Mouse (Mus musculus) lung, adult 2 months (tissue): ENCODE measurements around the gene Pbp2. TPM values are rescaled to one million over a fixed set of nuclear protein-coding genes. Genes with fewer than 3 reads are reported as not detected.

ENCODE experiments used
- DNase-seq: peaks from one replicate; pipeline ENCODE4 v3.0.0; 2022
- H3K4me1 ChIP-seq: fragments of 200-500 bp; 2 replicates; pipeline ENCODE4 v1.6.1; 2011; ENCODE audit warnings: low read length; ENCODE audit not compliant: control insufficient read depth, insufficient read depth
- H3K4me3 ChIP-seq: fragments of 200-500 bp; replicated peaks from 2 replicates; pipeline ENCODE3; 2011; ENCODE audit warnings: low read depth, mild to moderate bottlenecking, control low read depth, low read length; ENCODE audit errors: extremely low read depth
- CTCF ChIP-seq: fragments of 200-500 bp; IDR thresholded peaks from 2 replicates; pipeline ENCODE4 v1.5.1; 2011; ENCODE audit warnings: mild to moderate bottlenecking, low read length, control low read depth; ENCODE audit not compliant: insufficient read depth
- POLR2A ChIP-seq: fragments of 200-500 bp; IDR thresholded peaks from 2 replicates; pipeline ENCODE4 v1.6.1; 2011; ENCODE audit warnings: low read depth, mild to moderate bottlenecking, control low read depth, low read length, borderline replicate concordance; ENCODE audit errors: extremely low read depth
- WGBS: fragments of 180-500 bp; shearing (Covaris S2); methylation state at CpG from one replicate; pipeline ENCODE4 v1.1.7; 2018; 5-methylcytosine and 5-hydroxymethylcytosine counted together
- polyA plus RNA-seq: library from polyadenylated mRNA; depleted of rRNA; stranded (reverse); fragments of >200 nt; gene quantifications from 2 replicates; pipeline ENCODE4 v1.2.3, GENCODE M21; 2012

Gene Pbp2
- polyA plus RNA-seq, 1 experiment: not detected

DNA sequence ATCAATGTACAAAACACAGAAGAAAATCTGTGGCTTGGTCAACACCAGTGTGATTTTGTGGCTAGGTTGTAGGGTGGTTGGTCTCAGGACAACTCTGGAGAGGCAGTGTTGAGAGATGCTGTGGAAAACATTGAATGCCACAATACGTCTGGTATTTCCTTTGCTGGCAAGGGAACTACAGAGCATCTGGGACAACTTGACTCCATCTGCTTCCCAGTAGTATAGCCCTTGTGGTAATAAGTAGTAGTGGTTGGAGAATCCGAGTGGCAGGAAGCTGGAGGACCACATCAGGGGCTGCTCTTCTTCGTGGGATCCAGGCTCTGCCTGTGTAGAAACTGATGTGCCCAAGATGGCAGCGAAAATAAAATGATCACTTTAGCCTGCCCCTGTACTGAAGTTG is 21.7 kb upstream of the Pbp2 start:
- no peak for DNase-seq
- Histone ChIP-seq H3K4me1 (no peaks in the 10 kb centered on the region), H3K4me3 (no peak overlapping the region)
- WGBS: 75% methylated on average over 4 of the region's 4 CpGs
- no peak for TF ChIP-seq POLR2A
- TF ChIP-seq CTCF: no peak

DNA sequence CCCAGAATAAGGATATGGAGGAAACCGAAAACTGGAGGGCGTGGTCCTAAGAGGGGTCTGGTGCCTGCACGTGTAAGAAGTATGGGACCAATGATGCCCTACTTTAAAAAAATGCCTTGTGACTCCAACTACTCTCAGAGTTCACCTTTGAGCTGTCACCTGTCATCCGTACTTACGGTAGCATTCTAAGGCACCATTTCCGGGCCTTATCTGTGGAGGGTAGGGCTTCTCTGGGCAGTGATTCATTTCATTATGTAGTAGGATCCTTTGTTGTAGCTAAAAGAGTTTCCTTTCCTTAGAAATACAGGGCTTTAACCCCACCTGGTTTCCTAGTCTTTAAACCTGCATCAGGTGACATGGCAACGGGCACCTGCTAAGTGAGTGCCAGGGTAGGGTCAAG is 16.6 kb upstream of the Pbp2 start:
- Histone ChIP-seq H3K4me1 (peaks cover 10% of the 10 kb centered on the region), H3K4me3 (no peak overlapping the region)
- WGBS: 83% methylated on average over 7 of the region's 7 CpGs
- DNase-seq: no peak
- TF ChIP-seq POLR2A: no peak
- TF ChIP-seq CTCF: no peak

DNA sequence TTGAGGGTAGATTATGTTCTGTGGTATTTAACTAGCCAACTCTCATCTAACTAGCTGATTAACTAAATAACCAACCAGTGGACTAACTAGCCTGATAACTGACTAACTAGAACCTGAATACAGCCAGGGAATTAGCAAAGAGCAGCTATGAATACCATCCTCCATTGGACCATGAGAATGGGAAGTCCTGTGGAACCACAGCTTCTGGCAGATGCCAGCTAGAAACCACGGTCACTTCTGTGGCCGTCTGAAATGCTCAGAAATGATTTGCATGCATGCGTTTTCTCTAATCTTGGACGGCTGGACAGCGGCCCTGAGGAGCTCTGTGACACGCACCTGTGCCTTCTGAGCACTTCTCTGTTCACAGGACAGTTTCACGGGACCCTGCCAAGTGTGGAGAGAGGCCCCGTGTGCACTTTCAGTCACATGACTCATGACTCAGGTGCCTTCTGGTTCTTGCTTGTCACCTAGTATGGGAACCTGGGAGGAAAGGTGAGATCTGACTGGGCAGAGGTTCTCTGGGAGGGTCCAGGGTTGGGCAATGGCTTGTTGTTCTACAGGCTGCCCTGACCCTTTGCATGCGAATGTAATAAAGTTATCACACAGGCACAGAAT is 14.6 kb upstream of the Pbp2 start:
- no peak for DNase-seq

DNA sequence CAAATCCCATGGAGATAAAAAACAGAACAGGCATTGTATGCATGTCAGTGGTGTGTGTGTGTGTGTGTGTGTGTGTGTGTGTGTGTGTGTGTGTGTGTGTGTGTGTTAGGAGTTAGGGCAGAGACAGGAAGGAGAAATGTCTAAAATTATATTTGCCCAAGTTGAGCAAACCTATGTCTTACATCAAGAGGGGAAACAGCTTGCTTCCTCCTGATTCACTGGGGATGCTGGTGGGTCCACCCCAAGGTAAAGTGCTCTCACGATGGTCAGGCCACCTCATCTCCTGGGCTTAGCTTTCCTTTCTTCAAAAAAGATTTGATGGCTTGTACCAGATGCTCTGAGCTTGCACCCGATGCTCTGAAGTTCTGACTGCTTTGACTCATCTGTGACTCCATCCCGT is 13.9 kb upstream of the Pbp2 start:
- H3K4me1 ChIP-seq: peaks cover 10% of the 10 kb centered on the region
- TF ChIP-seq CTCF (no peak), POLR2A (no peak)
- WGBS: 49% methylated on average over 3 of the region's 3 CpGs

More for the DNA sequence above, 14.6 kb upstream of the Pbp2 start:
- WGBS: 56% methylated on average over 9 of the region's 9 CpGs
- Histone ChIP-seq H3K4me1 (peaks cover 10% of the 10 kb centered on the region), H3K4me3 (no peak overlapping the region)
- TF ChIP-seq CTCF (no peak), POLR2A (no peak)

DNA sequence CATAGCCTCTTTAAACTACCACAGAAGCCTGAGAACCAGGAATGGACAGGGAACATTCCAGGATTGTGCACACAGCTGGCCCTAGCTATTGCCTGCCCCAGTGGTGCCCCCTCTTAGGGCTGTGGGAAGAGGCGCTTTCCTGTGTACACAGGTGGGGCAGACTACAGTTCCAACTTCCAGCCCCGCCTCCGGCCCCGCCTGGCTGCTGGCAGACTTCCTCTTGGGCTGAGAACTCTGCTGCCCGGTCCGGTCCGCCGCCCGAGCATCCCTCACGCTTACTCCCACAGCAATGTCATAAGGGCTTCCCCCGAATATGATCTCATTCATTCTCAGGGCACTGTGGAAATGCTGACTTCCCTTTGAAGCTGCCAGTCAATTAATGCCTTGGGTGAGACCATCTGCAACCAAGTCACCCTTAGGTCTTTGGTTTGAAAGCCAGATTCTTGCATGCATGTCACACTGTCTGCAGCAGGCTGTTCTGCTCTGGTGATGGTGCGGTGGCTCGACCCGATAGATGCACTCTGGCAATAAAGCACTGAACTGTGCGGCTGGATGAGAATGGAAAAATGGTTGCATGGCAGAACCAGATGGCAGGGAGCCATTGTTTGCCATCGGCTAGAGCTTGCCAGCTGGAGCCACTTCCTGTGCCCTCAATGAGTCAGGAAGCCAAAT is 13.2 kb upstream of the Pbp2 start:
- DNase-seq: peak; percentile 81
- TF ChIP-seq POLR2A (no peak), CTCF (no peak)
- 9% methylated on average over 16 of the region's 16 CpGs for WGBS
- Histone ChIP-seq H3K4me3 (no peak overlapping the region), H3K4me1 (peaks cover 10% of the 10 kb centered on the region)

More for the DNA sequence above, 13.9 kb upstream of the Pbp2 start:
- DNase-seq: no peak
- no peak overlapping the region for H3K4me3 ChIP-seq

DNA sequence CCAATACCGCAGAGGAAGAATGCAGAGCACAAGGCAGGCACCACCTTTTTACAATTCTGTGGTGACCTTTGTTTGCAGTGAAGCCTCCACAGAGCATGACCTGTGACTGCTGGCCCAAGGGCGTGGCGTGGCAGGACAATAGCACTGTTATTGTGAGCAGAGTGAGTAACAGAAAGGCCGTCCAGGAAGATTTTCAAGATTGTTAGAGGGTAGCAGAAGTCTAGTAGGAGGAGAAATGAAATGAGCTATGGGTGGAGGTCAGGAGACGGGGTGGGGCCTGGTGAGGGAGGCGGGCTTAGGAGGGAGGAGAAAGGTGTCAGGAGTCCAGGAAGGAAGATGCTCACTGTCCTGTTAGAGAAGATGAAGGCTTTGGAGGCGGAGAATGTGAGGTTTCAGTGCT is 12.5 kb upstream of the Pbp2 start:
- peak; percentile 31 for DNase-seq
- H3K4me1 ChIP-seq: peaks cover 10% of the 10 kb centered on the region
- H3K4me3 ChIP-seq: no peak overlapping the region
- TF ChIP-seq CTCF: no peak
- 45% methylated on average over 7 of the region's 7 CpGs for WGBS

DNA sequence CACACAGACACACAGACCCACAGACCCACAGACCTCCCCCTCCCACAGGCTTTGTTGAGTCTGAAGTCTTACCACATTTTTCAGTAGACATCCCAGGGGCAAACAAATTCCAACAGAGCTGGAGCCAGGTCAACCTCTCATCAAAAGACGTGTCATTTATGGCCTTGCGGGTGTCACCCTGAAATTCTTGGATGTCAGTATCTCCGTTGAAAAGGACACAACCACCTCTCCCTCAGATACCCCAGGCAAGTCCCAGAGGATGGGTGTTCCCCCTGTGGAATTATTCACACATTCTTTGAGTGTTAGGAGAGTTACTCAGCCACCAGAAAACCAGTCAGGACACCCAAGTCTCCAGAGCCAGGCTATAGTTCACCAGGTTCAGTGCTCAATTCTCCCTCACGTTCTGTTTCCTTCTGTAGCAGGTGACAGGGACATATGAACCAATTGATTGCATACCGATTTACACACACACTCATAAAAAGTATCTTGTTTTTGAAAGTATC is 9.3 kb upstream of the Pbp2 start:
- DNase-seq: no peak
- no peak overlapping the region for H3K4me3 ChIP-seq
- H3K4me1 ChIP-seq: peaks cover 10% of the 10 kb centered on the region
- TF ChIP-seq CTCF (no peak), POLR2A (no peak)
- WGBS: 76% methylated on average over 5 of the region's 5 CpGs

DNA sequence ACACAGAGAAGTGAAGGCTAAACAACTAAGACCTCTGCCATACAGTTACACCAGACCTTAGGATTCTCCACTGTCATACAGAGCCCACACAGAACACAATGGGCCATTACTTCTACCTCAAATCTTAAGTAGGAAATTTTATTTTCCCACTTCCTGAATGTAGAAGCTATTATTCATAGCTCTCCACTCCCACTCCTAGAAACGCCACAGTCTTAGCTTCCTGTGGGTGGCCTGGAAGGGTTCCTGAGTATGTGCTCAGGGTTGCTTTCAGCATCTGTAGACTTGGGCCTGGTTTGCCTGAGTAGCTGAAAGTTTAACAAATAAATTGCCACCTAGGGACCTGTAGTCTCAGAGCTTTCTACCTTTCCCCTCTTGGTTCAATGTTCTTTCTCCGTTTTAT is 5.9 kb upstream of the Pbp2 start:
- no peak for DNase-seq
- no peak for TF ChIP-seq CTCF
- WGBS: 32% methylated on average over 2 of the region's 2 CpGs
- H3K4me1 ChIP-seq: peaks cover 8% of the 10 kb centered on the region; the same call in 1 of the 2 replicates
- H3K4me3 ChIP-seq: no peak overlapping the region

DNA sequence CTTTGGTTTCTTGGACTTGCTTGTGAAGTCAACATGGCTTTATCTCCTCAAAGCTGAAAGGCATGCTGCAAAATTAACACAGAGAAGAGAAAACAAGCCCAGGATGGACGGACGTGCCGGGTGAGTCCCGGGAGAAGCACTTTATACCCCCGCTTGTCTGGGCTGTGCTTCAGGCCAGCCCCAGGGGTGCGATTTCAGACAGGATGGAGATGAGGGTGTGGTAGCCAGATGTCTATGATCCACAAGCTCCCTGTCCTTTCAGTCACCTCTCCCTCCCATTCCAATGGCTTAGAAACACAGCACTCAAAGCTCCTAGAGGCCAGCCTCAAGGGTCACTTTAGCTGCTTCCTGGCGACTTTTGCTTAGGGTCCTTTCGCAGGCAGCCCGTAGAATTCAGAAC is 3.8 kb upstream of the Pbp2 start:
- no peak for DNase-seq

DNA sequence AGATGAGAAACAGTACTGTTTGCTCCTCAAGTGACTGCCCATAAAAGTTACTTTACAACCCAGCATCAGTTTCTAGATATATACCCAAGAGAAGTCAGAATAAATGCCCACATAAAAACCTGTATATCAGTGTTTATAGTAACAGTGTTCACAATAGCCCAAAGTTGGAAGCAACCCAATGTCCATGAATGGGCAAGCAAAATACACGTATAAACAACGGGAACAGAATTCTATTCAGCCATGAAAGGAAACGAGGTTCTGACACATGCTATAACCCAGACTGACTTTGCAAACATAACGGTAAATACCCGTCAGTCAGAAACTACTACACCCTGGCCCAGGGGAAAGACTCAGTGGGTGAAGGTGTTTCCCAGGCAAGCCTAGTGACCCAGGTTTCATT is 1.8 kb upstream of the Pbp2 start:
- DNase-seq: no peak
- 31% methylated on average over 5 of the region's 5 CpGs for WGBS
- TF ChIP-seq CTCF: no peak
- no peak for TF ChIP-seq POLR2A
- Histone ChIP-seq H3K4me3 (no peak overlapping the region), H3K4me1 (peaks cover 8% of the 10 kb centered on the region; the same call in 1 of the 2 replicates)

More for the DNA sequence above, 3.8 kb upstream of the Pbp2 start:
- 52% methylated on average over 9 of the region's 9 CpGs for WGBS
- Histone ChIP-seq H3K4me3 (no peak overlapping the region), H3K4me1 (peaks cover 8% of the 10 kb centered on the region; the same call in 1 of the 2 replicates)
- TF ChIP-seq POLR2A (no peak), CTCF (no peak)

DNA sequence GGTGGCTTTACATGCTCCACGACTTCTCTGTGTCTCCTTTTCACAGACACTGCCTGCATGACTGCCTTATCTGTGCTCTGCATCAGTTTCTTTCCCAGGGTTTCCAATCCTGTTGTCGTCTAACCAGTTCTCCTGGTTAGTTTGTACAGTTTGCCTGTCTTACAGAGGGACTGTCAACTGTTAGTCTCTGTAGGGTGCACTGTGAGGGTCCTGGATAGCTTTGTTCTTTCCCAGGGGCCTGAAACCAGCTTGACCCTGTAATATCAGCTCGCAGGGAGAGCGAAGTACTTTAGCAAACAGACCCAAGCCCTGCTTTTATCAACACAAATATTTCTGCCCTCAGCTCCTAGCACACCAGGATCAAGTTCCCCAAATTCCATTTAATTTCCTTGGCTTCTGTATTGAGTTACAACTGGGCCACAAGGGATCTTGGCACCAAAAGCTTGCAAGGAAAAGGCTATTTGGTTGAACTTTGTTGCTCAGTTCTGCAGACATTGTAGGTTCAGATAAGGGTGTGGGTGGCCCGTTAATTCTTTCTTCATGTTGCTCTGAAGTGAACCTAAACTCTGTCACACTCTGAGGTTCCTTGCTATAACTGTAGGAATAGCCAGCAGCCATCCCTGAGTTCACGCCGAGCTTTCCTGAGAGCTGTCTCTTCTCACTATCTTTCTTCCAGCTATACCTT is 5.5 kb downstream of the Pbp2 start:
- TF ChIP-seq POLR2A (no peak), CTCF (no peak)
- WGBS: 49% methylated on average over 7 of the region's 7 CpGs
- H3K4me3 ChIP-seq: no peak overlapping the region
- DNase-seq: no peak
- peaks cover 15% of the 10 kb centered on the region for H3K4me1 ChIP-seq
